Mouse (Mus musculus) mammary gland, adult 2 months (tissue): ENCODE measurements around the gene Sbpl. TPM values are rescaled to one million over a fixed set of nuclear protein-coding genes. Genes with fewer than 3 reads are reported as not detected.

ENCODE experiments used
- polyA plus RNA-seq: library from polyadenylated mRNA; depleted of rRNA; stranded (reverse); fragments of >200 nt; gene quantifications from 2 replicates; pipeline ENCODE4 v1.2.3, GENCODE M21; 2012; ENCODE audit warnings: low replicate concordance; rRNA removed

The Sbpl gene
- not detected in 2 replicates for polyA plus RNA-seq

DNA sequence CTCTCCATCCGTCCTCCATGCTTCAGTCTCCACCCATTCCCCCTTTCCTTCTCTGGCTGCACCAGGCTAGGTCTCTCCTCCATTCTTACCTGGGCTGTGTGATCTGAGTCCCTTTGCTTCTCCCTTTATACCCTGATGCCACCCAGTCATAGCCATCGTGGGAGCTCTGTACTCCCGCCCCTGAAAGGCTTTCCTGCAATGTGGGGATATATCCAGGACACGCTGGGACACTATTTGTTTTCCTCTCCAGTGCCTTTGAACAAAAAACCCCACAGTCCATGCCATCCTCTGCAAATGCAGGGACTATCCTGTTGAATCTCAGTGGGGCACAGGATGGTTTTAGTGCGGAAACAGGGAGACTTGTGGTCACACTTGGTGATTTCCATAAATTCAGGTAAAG lies at the start of gene Sbpl:
TSS of gene Sbpl (minus strand) at position 101 of the 400 bp plus-strand sequence.

DNA sequence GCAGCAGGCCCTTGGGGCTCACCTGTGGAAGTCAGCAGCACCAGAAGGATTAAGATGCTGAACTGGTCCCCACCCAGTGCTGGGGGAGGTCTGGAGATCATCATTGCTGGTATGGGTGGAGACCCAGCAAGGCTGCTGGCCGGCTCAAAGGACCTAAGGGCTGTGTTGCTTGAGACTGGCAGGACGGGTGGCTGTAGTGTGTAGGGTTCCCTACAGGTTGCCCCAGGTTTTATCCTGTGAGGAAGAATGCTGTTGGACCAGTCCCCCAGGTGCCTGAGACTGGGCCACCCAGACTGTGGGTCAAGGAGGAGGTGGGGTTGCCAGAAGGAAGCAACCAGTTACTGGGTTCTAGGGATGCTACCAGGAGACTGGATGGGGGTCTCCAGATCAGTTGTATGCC lies 42.8 kb upstream of the Sbpl start, which contains the start of gene Prss22:
TSS of gene Prss22 (minus strand) at position 200 of the 400 bp plus-strand sequence.

DNA sequence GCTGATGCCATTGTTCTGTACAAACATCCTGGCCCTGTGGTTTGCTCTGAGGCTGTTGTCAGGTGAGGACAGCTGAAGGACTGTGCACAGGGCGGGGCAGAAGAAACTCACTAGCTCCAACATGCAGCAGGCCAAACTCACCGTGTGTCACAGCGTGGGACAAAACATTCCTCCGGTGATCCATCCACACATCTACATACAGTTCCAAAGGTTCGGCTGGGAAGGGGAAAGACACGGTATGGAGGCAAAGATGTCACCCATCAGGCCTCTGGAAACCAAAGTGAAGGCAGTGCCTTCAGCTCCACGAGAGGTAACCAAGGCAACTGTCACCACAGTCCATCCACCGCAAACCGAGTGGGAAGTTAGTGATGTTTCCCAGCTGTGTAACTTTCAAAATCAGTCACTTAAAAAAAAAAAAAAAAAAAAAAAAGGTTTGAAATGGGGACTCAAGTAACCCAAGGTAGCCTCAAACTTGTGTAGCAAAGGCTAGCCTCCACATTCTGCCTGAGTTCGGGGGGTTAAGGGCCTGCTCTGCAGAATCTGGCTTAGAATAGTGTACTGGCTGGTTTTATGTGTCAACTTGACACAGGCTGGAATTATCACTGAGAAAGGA lies 25.3 kb upstream of the Sbpl start, which contains the start of gene Prss30:
TSS of gene Prss30 (minus strand) at position 270 of the 613 bp plus-strand sequence.

DNA sequence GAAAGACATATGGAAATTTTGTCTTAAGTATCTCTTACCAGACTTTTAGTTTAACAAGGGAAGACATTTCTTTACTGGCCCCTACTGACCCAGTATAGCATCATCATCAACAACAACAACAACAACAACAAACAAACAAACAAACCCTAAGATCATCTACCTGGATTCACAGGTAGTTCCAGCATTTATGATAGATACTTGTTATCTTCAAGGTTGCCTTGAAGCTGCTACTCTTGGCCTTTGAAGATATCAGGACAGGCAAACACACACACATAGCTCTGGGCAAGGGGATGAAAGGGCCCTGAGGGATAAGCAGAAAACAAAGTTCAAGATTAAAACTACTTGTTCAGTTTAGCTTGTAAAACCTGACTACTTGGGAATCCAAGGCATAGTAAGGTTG lies 13.7 kb downstream of the Sbpl start, which contains the start of gene Sbp:
TSS of gene Sbp (plus strand) at position 301 of the 400 bp plus-strand sequence.

DNA sequence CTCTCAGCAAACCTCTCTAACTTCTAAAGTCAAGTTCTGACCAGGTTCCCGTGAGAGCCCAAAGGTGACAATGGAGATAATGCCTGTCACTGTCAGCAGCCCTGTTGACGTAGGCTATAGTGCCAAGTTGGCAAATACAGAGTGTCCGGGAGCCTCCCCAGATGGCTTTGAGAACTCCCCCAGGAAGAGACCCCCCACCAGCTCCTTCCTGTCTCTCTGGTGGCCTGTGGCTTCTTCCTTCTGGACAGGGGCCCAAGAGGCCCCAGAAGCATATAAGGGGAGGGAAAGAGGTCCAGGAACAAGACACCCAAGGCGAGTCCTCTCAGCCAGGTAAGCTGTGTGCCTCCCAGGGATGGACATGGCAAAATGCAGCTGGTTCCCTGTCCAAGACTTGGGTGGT lies 37.9 kb downstream of the Sbpl start, which contains the start of gene Dcpp3:
TSS of gene Dcpp3 (plus strand) at position 301 of the 400 bp plus-strand sequence.

Other genes with a start within 250 kb of the Sbpl start
- gene 1520401A03Rik, start 232.5 kb downstream of the Sbpl start, polyA plus RNA-seq: 0.06 TPM in 1 of 2 replicates, not detected in the other
- gene Pkmyt1, start 228.9 kb downstream of the Sbpl start, polyA plus RNA-seq: 30.3 and 57.9 TPM in 2 replicates
- gene Paqr4, start 214.4 kb downstream of the Sbpl start, polyA plus RNA-seq: 35.8 and 47.3 TPM in 2 replicates
- 0.52 and 0.60 TPM in 2 replicates for gene Kremen2, start 209.4 kb downstream of the Sbpl start, polyA plus RNA-seq
- 43.8 and 46.9 TPM in 2 replicates for gene Flywch1, start 183.7 kb downstream of the Sbpl start, polyA plus RNA-seq
- gene Flywch2, start 169.2 kb downstream of the Sbpl start, polyA plus RNA-seq: 5.4 and 13.3 TPM in 2 replicates
- 756 and 808 TPM in 2 replicates for gene Srrm2, start 164.7 kb downstream of the Sbpl start, polyA plus RNA-seq
- gene Elob, start 126.1 kb downstream of the Sbpl start, polyA plus RNA-seq: 412 and 628 TPM in 2 replicates
- gene Prss33, start 119.2 kb downstream of the Sbpl start, polyA plus RNA-seq: 0.17 TPM in 1 of 2 replicates, not detected in the other
- not detected in 2 replicates for gene Prss32, start 111.4 kb downstream of the Sbpl start, polyA plus RNA-seq
- 0.13 and 0.27 TPM in 2 replicates for gene Prss41, start 111.1 kb downstream of the Sbpl start, polyA plus RNA-seq
- gene Prss21, start 87.2 kb downstream of the Sbpl start, polyA plus RNA-seq: not detected in 2 replicates
- gene Dcpp1, start 74.4 kb downstream of the Sbpl start, polyA plus RNA-seq: not detected in 2 replicates
- gene Dcpp2, start 74.4 kb downstream of the Sbpl start, polyA plus RNA-seq: not detected in 2 replicates
- gene Dcpp3, start 37.8 kb downstream of the Sbpl start, polyA plus RNA-seq: 0.55 TPM in 1 of 2 replicates, not detected in the other
- gene Sbp, start 13.6 kb downstream of the Sbpl start, polyA plus RNA-seq: 0.22 and 0.40 TPM in 2 replicates
- 1.3 and 1.6 TPM in 2 replicates for gene Prss30, start 25.3 kb upstream of the Sbpl start, polyA plus RNA-seq
- 1.2 and 1.6 TPM in 2 replicates for gene Prss22, start 42.8 kb upstream of the Sbpl start, polyA plus RNA-seq
- gene Prss27, start 82.9 kb upstream of the Sbpl start, polyA plus RNA-seq: 2.4 and 2.7 TPM in 2 replicates
- 22.3 and 27.2 TPM in 2 replicates for gene Kctd5, start 118.2 kb upstream of the Sbpl start, polyA plus RNA-seq
- gene Pdpk1, start 195.7 kb upstream of the Sbpl start, polyA plus RNA-seq: 22.5 and 28.1 TPM in 2 replicates
- 43.0 and 67.9 TPM in 2 replicates for gene Amdhd2, start 208.5 kb upstream of the Sbpl start, polyA plus RNA-seq
- 973 and 1,113 TPM in 2 replicates for gene Atp6v0c, start 214.4 kb upstream of the Sbpl start, polyA plus RNA-seq